Mouse (Mus musculus): ENCODE data around the gene Tex45. TPM values are rescaled to one million over a fixed set of nuclear protein-coding genes. Genes with fewer than 3 reads are reported as not detected.
A peak's percentile ranks its signal among the peaks of the same experiment; 100 is the strongest.

Tex45 gene
- polyA plus RNA-seq, 1 experiment from 2014 or later: 0.19 TPM

DNA sequence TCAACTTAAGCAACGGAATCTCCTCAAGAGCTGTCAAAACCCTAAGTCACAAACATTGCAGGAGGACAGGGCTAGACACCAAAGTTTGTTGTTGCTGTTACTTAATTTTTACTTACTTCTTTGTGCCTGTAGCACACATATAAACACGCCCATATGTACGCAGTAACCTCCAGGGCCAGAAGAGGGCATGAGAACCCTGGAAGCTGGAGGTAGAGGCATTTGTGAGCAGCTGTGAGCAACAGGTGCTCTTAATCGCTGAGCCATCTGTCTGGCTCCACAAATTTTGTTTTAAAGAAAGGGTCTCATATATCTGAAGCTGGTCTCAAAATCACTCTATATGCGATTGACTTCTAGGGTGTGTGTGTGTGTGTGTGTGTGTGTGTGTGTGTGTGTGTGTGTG lies 6.4 kb upstream of the Tex45 start:
- Histone ChIP-seq H3K9me3 (no peaks in the 10 kb centered on the region), H3K4me3 (no peak overlapping the region), H3K4me1 (0 out of 2 replicates have a peak, but pooled peaks cover 9% of the 10 kb centered on the region), H3K9ac (replicated peaks) (no peak overlapping the region), H3K27me3 (no peaks in the 10 kb centered on the region), H3K27ac (replicated peaks) (no peak overlapping the region), H3K4me2 (replicated peaks) (no peak overlapping the region), H3K36me3 (0 out of 2 replicates have a peak, but pooled peaks cover 4% of the 10 kb centered on the region)
- ATAC-seq (ENCODE audit: low FRiP score, low read depth): no peak
- WGBS: 59% methylated on average over 5 of the region's 5 CpGs

DNA sequence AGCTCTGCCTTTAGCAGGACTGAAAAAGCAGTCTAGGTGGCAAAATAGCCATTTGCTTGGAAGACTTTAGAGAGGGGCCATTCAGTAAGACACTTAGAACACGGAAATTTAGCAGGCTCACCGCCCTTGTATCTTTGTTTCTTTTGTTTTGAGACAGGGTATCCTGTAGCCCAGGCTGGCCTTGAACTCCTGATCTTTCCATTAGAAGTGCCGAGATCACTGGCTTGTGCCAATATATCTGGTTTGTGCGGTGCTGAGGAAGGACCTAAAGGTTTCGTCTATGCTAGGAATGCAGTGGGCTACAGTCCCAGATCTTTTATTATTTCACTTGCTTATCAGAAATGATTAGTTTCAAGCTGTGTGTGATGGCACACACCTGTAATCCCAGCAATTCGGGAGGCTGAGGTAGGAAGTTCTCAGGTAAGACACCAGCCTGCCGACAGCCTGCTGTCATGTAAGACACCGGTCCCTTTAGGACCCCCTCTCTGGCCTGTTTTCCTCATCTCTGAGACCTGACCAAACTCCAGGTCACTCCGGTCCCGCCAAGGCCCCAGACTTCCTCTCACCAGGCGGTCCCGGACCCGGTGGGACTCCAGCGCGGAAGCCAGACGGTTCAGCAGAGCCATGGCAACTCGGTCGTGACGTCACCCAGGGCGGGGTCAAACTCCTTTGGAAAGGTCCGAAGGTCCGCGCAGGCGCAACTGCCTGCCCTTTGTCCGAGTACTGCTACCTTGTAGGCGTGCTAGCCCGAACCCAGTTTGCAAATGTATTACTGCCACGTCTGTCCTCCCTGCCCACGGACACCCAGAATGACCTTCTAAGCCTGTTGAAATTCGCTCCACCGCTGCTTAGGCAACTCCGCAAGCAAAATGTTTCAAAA lies 3.4 kb upstream of the Tex45 start, which contains the start of gene Pex11g:
Gene Pex11g (minus strand): TSS at position 675 of the 880 bp plus-strand sequence.
- no peaks in the 10 kb centered on the region for H3K36me3 ChIP-seq
- WGBS: 9% methylated on average over 32 of the region's 32 CpGs
- ATAC-seq (ENCODE audit: low FRiP score, low read depth): peak; percentile 92

DNA sequence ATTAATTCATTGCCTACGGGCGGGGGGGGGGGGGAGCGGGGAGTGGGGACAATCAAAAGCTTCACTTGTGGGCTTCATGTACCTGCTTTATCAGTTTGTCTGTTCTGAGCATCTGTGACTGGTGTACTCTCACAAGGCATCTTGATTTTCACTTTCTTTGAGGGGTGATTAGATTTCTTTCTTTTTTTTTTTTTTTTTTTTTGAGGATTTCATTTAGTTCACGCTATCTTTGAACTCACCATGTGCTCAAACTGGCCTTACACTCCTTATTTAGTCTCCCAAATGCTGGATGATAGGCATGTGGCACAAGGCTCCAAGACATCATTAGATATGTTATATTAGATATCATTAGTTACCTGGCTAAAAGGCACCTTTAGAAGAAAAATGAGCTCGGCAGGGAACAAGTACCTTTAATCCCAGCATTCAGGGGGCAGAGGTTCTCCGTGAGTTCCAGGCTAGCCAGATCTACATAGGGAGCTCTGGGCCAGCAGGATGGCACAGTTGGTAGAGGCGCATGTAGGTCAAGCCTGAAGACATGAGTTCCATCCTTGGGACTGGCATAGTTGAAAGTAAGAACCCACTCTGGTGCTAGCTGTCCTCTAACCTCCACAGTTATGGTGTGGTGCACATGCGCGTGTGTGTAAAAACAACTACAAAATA lies 2.6 kb upstream of the Tex45 start:
- H3K9ac ChIP-seq (replicated peaks): peak overlapping the region; percentile 57
- H3K27me3 ChIP-seq: no peaks in the 10 kb centered on the region
- H3K36me3 ChIP-seq: no peaks in the 10 kb centered on the region
- 0 out of 2 replicates have a peak, but pooled peaks cover 9% of the 10 kb centered on the region for H3K4me1 ChIP-seq
- no peak for ATAC-seq (ENCODE audit: low FRiP score, low read depth)
- 50% methylated on average over 9 of the region's 9 CpGs for WGBS
- no peaks in the 10 kb centered on the region for H3K9me3 ChIP-seq
- peak overlapping the region; percentile 44 for H3K4me3 ChIP-seq
- H3K27ac ChIP-seq (replicated peaks): peak overlapping the region; percentile 81
- peak overlapping the region; percentile 57 for H3K4me2 ChIP-seq (replicated peaks)

More for the DNA sequence above, 3.4 kb upstream of the Tex45 start, which contains the start of gene Pex11g:
- peak within 1 kb of the TSS; percentile 81 for H3K27ac ChIP-seq (replicated peaks)
- peak within 1 kb of the TSS; percentile 57 for H3K9ac ChIP-seq (replicated peaks)
- no peaks in the 10 kb centered on the region for H3K27me3 ChIP-seq
- peak within 1 kb of the TSS; percentile 57 for H3K4me2 ChIP-seq (replicated peaks)
- 0 out of 2 replicates have a peak, but pooled peaks cover 9% of the 10 kb centered on the region for H3K4me1 ChIP-seq
- H3K4me3 ChIP-seq: peak within 1 kb of the TSS; percentile 44
- no peaks in the 10 kb centered on the region for H3K9me3 ChIP-seq

DNA sequence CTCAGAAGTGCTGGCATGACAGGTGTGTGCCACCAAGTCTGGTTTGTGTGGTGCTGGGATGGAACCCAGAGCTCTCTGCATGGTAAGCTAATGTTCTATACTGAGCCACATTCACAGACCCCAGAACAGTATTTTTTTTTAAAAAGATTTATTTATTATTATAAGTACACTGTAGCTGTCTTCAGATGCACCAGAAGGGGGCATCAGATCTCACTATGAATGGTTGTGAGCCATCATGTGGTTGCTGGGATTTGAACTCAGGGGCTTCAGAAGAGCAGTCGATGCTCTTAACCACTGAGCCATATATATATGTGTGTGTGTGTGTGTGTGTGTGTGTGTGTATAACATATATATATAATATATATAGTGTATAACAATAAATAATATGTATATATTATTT lies 1.8 kb upstream of the Tex45 start:
- no peaks in the 10 kb centered on the region for H3K27me3 ChIP-seq
- H3K27ac ChIP-seq (replicated peaks): no peak overlapping the region
- ATAC-seq (ENCODE audit: low FRiP score, low read depth): no peak
- no peak overlapping the region for H3K4me2 ChIP-seq (replicated peaks)
- no peaks in the 10 kb centered on the region for H3K36me3 ChIP-seq
- no peaks in the 10 kb centered on the region for H3K9me3 ChIP-seq
- 0 out of 2 replicates have a peak, but pooled peaks cover 9% of the 10 kb centered on the region for H3K4me1 ChIP-seq
- H3K4me3 ChIP-seq: no peak overlapping the region
- 95% methylated on average over 1 of the region's 1 CpGs for WGBS
- H3K9ac ChIP-seq (replicated peaks): no peak overlapping the region

DNA sequence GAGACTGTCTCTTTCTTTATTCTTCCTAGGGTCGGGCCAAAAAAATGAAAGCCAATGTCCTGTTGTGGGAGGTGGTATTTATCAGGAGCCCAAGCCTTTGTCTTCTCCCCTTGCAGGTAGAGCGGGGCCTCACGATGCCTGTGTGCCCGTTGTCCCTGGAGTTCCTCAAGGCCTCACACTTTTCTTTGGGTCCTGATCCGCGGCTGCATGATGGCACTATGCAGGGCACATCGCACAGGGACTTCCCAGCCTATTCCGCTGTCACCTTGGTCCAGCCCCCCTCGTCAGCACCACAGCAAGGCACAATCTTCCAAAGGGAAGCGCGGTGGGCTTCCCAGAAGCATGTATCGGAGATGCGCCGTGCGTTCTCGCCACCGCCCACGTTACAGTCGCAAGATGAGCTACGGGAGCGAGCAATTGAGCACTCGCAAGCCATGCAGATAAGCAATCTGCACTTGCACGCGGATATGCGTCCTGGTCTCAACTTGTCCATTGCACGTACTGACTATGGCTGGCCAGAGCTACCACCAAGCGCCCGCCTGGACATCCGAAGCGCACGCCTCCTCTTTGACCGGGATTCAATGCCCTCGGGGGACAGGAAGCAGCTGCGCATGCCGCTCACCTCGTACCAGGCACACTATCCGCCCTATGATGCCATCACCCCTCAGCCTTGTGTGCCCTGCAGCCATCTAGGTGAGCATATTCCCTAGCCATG lies 5.2 kb downstream of the Tex45 start:
- no peaks in the 10 kb centered on the region for H3K4me1 ChIP-seq
- no peaks in the 10 kb centered on the region for H3K9me3 ChIP-seq
- H3K4me2 ChIP-seq (replicated peaks): peak overlapping the region; percentile 47
- H3K9ac ChIP-seq (replicated peaks): 0 out of 2 replicates have a peak overlapping the region, but pooled peaks have one; percentile 46
- H3K27me3 ChIP-seq: peaks cover 26% of the 10 kb centered on the region
- 33% methylated on average over 37 of the region's 37 CpGs for WGBS
- no peaks in the 10 kb centered on the region for H3K36me3 ChIP-seq
- H3K27ac ChIP-seq (replicated peaks): no peak overlapping the region
- peak overlapping the region; percentile 28 for H3K4me3 ChIP-seq
- peak; percentile 49 for ATAC-seq (ENCODE audit: low FRiP score, low read depth)

DNA sequence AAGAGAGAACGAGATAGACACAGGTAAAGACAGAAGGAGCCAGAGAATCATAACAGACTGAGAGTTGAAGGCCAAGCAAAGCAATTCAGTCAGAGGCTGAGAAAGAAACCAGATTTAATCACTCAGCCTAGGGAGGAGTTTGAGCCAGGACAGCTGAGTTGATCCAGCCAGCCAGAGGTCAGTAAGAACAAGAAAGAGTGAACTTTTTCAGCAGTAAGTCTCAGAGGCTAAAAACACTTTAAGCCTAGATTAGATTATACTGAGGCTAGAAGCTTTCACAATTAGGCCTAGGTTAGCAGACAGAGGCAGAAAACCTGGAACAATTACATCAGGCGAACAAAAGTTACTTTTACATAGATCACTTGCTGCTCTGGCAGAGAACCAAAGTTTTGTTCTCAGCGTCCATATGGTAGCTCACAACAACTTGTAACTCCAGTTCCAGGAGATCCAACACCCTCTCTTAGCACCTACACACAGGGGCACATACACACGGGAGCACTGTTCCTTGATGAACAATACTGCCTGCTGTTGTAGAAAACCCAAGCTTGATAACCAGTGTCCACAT lies 9.6 kb downstream of the Tex45 start:
- H3K27ac ChIP-seq (replicated peaks): no peak overlapping the region
- H3K4me2 ChIP-seq (replicated peaks): no peak overlapping the region
- 80% methylated on average over 4 of the region's 4 CpGs for WGBS
- H3K9ac ChIP-seq (replicated peaks): no peak overlapping the region
- no peak overlapping the region for H3K4me3 ChIP-seq
- no peaks in the 10 kb centered on the region for H3K4me1 ChIP-seq
- no peaks in the 10 kb centered on the region for H3K9me3 ChIP-seq
- no peak for ATAC-seq (ENCODE audit: low FRiP score, low read depth)
- H3K27me3 ChIP-seq: peaks cover 24% of the 10 kb centered on the region
- H3K36me3 ChIP-seq: no peaks in the 10 kb centered on the region

DNA sequence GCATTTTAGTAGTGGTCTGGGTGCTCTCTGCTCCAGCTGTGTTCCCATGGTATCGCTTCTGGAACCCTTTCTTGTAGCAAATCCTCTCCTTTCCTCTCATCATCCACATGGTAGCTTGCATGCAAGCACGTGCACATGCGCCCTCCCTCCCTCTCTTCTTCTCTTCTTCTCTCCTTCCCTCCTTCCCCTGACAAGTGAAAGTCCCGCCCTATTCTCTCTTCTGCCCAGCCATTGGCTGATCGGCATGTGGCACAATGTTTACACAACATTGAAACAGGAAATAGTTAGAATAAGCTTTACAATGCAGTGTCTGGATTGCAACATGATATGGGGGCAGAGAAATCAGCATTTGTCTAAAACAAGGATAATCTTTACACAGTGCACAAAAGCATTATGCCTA lies 10.9 kb downstream of the Tex45 start:
- Histone ChIP-seq H3K36me3 (no peaks in the 10 kb centered on the region), H3K27me3 (peaks cover 11% of the 10 kb centered on the region), H3K4me1 (no peaks in the 10 kb centered on the region), H3K9ac (replicated peaks) (no peak overlapping the region), H3K4me2 (replicated peaks) (no peak overlapping the region), H3K27ac (replicated peaks) (no peak overlapping the region), H3K9me3 (no peaks in the 10 kb centered on the region), H3K4me3 (no peak overlapping the region)
- no peak for ATAC-seq (ENCODE audit: low FRiP score, low read depth)
- 69% methylated on average over 5 of the region's 5 CpGs for WGBS

DNA sequence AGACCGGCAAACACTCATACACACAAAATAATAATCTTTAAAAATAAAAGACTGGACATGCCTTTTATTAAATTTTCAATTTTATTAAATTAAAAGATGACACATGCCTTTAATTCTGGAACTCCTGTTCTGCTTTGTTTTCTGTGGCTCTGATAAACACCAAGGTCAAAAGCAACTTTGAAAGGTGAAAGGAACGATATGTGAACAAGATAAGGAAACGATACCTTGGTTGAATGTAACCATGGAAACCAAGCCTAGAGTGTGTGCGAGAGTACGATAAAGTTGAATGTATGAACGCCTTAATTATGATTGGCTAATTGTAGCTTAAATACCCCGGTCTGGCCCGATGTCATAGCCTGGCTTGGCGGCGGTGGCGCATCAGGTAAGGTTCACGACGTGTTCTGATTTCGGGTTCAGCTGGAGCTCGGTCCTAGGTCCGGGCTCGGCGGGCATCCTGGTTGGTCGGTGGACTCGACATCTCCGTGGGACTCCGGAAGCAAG lies 11.6 kb downstream of the Tex45 start:
- no peaks in the 10 kb centered on the region for H3K4me1 ChIP-seq
- WGBS: 92% methylated on average over 22 of the region's 22 CpGs
- no peak for ATAC-seq (ENCODE audit: low FRiP score, low read depth)
- H3K36me3 ChIP-seq: no peaks in the 10 kb centered on the region
- no peak overlapping the region for H3K27ac ChIP-seq (replicated peaks)
- no peak overlapping the region for H3K4me3 ChIP-seq
- no peak overlapping the region for H3K4me2 ChIP-seq (replicated peaks)
- no peak overlapping the region for H3K9ac ChIP-seq (replicated peaks)
- 0 out of 2 replicates have a peak, but pooled peaks cover 6% of the 10 kb centered on the region for H3K27me3 ChIP-seq
- H3K9me3 ChIP-seq: no peaks in the 10 kb centered on the region

DNA sequence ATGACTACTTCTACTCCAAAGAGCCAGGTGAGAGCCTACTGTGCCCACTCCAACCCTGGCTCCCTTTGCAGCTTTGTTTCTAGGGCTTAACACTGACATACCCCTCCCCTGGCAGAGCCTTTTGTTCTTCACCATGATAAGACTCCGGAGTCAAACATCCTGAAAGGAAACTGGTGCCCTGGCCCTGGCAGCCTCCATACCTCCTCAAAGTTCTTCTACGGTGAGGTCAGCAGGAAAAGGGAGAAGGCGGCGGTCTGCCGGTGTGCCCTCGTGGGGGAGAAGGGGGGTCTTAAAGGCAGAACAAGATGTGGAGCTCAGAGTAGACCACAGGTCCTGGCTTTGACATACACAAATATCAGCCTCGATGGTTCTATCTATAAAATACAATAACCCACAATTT lies 12.9 kb downstream of the Tex45 start:
- Histone ChIP-seq H3K4me3 (no peak overlapping the region), H3K27me3 (no peaks in the 10 kb centered on the region), H3K27ac (replicated peaks) (no peak overlapping the region), H3K9ac (replicated peaks) (no peak overlapping the region), H3K4me1 (no peaks in the 10 kb centered on the region), H3K4me2 (replicated peaks) (no peak overlapping the region), H3K36me3 (no peaks in the 10 kb centered on the region), H3K9me3 (no peaks in the 10 kb centered on the region)
- 91% methylated on average over 7 of the region's 7 CpGs for WGBS
- no peak for ATAC-seq (ENCODE audit: low FRiP score, low read depth)

DNA sequence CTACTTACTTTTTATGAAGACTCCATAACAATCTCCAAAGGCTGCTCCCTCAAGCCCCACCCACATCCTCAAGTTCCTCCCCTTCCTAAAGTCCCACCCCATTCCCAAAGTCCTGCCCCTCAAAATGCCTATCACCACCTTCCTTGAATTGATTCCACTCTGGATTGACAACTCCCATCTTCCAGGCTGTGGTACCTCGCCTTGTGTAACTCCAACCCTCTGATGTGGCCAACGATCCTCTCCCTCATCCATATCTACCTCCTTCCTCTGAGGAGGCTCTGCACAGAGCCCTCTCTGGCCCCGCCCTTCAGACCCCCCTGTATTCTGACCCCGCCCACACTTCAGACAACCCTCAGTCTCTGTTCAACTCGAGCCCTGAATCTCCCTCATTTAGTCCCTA lies 14.5 kb downstream of the Tex45 start:
- Histone ChIP-seq H3K4me3 (no peak overlapping the region), H3K36me3 (no peaks in the 10 kb centered on the region), H3K4me1 (no peaks in the 10 kb centered on the region), H3K27me3 (no peaks in the 10 kb centered on the region), H3K9me3 (no peaks in the 10 kb centered on the region), H3K4me2 (replicated peaks) (no peak overlapping the region), H3K27ac (replicated peaks) (no peak overlapping the region), H3K9ac (replicated peaks) (no peak overlapping the region)
- 0 out of 2 replicates have a peak, but pooled peaks have one; percentile 49 for ATAC-seq (ENCODE audit: low FRiP score, low read depth)
- WGBS: 40% methylated on average over 5 of the region's 5 CpGs
